Mouse (Mus musculus): ENCODE results near the gene Il16.

- TF ChIP-seq TAL1 (IDR thresholded peaks at IDR 0.05; ENCODE audit: low read length) (no peak), GATA1 (IDR thresholded peaks at IDR 0.05; ENCODE audit: low read length) (no peak)
Observed at GRCm38 (mm10) chr7:83668724-83669123, 76.8 kb downstream of the Il16 start.
